Mouse (Mus musculus): Measurements from ENCODE around the gene Flt3. TPM values are rescaled to one million over a fixed set of nuclear protein-coding genes. Genes with fewer than 3 reads are reported as not detected.

Flt3 gene
- total RNA-seq (2021): 1 to 10 TPM; 3.7 to 4.4 TPM
- long read RNA-seq, experiment 1, partial matches to known transcripts: 1 of 3 reads
- long read RNA-seq, experiment 1, other reads (novel, unspliced or antisense): 1 of 3 reads
- long read RNA-seq, experiment 2, partial matches to known transcripts: 1 of 7 reads
- long read RNA-seq, experiment 2, other reads (novel, unspliced or antisense): 2 of 7 reads

DNA sequence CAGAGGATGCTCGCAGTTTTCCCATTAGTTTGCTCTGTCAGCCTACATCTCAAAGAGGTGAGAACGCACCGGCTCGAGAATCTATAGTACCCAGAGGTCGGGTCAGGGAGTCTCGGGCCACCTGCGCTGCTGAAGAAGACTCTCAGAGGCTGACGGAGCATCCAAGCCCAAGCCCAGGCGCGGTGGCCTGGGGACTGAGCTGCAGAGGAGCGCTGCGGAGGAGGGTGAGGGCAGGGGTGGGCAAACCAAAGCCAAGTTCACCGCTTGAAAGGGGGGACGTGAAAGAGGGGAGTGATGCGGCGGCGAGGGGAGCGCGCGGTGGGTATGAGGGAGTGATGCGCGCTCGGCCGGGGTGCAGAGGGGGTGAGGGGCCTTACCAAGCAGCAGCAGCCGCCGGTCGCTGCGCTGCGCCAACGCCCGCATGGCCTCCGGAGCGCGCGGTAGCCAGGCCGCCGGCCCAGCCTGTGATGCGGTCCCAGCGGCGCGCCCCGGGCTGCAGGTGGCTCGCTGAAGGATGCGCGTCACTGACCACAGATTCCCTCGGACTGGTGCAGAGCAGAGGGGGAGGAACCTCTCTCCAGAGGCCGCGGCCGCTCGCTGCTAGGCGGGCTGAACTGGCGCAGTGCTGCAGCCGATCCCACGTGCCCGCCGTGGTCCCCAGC, at the start of gene Flt3:
Gene Flt3 (minus strand): TSS at position 647 of the 662 bp plus-strand sequence.
- intact Hi-C loops (cut with DNase I): no loop called here
- DNase-seq (ENCODE audit: low spot score in 2 of 2): no peak

GRCm38 (mm10) chr5:147448933-147449332, 48.6 kb upstream of the Flt3 start:
- intact Hi-C loops (cut with DNase I): no loop called here
- peak in 1 of 2 experiments; percentile 12 for DNase-seq (ENCODE audit: low spot score in 2 of 2)

GRCm38 (mm10) chr5:147448526-147448925, 48.2 kb upstream of the Flt3 start:
- no peak for DNase-seq (ENCODE audit: low spot score in 2 of 2)
- intact Hi-C loops (cut with DNase I): no loop called here

- intact Hi-C loops (cut with DNase I): no loop called here
Measured at GRCm38 (mm10) chr5:147445252-147445651, 45.0 kb upstream of the Flt3 start.

DNA sequence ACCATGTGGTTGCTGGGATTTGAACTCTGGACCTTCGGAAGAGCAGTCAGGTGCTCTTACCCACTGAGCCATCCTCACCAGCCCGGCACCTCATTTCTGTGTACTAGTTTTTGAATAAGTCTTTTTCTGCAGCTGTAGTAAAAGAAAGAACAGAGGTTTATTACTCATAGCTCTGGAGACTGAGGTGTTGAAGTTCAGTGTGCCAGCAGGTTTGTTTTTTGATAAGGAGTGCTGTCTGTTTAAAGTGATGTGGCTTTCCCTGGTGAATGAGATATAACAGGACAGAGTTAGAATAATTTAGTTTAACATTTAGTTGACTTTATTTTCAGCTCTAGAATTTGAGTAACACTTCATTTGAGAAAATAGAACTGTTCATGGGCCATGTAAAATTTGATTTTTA, 44.5 kb upstream of the Flt3 start:
- intact Hi-C loops (cut with DNase I): no loop called here
- no peak for DNase-seq (ENCODE audit: low spot score in 2 of 2)

More at GRCm38 (mm10) chr5:147445252-147445651, 45.0 kb upstream of the Flt3 start:
- peak in 1 of 2 experiments; percentile 14 for DNase-seq (ENCODE audit: low spot score in 2 of 2)

DNA sequence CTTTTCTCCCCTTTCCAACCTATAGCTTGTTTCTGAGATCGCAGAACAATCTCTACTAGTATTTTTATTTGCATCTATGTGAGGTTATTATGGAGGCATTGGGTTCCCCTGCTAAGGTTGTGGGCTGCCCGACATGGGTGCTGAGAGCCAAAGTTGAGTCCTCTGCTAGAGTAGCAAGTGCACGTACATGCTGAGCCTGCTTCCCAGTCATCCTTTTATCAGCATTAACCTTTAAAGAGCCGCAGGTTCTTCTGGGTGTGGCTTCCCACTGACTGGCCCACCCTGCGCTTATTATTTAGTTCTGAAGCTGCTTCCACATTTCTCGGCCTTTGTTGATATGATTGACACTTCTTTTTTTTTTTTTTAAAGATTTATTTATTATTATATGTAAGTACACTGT, 44.0 kb upstream of the Flt3 start:
- intact Hi-C loops (cut with DNase I): no loop called here

GRCm38 (mm10) chr5:147442741-147443140, 42.5 kb upstream of the Flt3 start:
- DNase-seq (ENCODE audit: low spot score in 2 of 2): no peak
- intact Hi-C loops (cut with DNase I): no loop called here

More for the DNA sequence above, 44.0 kb upstream of the Flt3 start:
- DNase-seq (ENCODE audit: low spot score in 2 of 2): no peak

- intact Hi-C loops (cut with DNase I): no loop called here
- DNase-seq (ENCODE audit: low spot score in 2 of 2): no peak
Measured at GRCm38 (mm10) chr5:147441979-147442378, 41.7 kb upstream of the Flt3 start.

DNA sequence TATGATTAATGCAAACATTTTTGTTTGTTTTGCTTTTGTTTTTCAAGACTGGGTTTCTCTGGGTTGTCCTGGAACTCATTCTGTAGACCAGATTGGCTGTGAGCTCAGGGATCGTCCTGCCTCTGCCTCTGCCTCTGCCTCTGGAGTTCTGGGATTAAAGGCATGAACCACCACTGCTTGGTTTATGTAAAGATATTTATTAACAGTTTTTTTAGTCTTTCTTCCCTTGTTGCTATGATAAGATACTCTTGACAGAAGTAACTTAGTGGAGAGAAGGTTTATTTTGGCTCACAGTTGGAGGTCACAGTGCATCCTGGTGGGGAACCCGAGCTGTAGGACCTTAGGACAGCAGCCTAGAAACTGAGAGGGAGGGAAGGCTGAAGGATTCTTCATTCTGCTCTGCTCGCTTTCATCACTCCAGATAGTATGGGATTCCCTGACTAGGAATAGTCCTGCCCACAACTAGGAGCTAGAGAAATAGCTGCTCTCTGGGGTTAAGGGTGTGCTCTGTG, 40.8 kb upstream of the Flt3 start:
- DNase-seq (ENCODE audit: low spot score in 2 of 2): no peak
- intact Hi-C loops (cut with DNase I): no loop called here

GRCm38 (mm10) chr5:147436491-147436890, 36.2 kb upstream of the Flt3 start:
- no peak for DNase-seq (ENCODE audit: low spot score in 2 of 2)
- intact Hi-C loops (cut with DNase I): no loop called here

DNA sequence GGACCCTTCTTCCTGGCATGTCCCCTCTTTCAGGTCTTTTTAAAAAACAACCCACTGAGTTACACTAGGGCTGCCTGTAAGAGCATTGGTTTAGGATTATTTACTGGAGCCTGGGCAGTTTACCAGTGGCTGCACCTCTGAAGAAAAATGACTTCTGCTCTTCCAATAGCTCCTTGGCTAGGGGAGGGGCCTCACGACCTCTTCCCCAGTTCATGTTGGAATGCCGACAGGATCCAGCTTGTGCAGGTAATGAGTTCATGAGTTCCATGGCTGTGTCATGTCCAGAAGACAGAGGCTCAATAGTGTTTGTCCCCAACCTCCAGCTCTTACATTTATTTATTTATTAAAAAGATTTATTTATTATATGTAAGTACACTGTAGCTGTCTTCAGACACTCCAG, 35.5 kb upstream of the Flt3 start:
- intact Hi-C loops (cut with DNase I): no loop called here
- DNase-seq (ENCODE audit: low spot score in 2 of 2): no peak

DNA sequence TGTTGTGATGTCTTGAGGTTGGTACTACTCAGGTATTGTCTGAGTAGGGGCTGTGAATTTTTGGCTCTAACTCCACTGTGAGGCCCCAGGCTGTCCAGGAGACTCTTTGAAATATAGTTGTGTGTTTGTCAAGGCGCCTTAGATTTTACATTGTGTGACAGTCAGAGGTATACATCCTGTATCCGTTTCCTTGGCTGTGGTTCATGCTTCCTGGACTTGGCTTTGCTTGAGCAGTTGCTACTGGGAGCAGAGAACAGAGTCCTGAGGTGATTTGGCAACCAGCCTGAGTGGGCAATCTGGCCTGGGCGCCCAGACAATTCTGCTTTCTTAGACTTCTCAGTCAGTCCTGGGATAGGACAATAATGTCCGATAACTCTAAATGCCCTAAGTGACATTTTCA, 34.9 kb upstream of the Flt3 start:
- intact Hi-C loops (cut with DNase I): no loop called here
- DNase-seq (ENCODE audit: low spot score in 2 of 2): peak in 1 of 2 experiments; percentile 16

- intact Hi-C loops (cut with DNase I): loop anchor here (5.0 kb wide), 1 partner anchor 99 kb away; no protein-coding TSS in a partner anchor
- no peak for DNase-seq (ENCODE audit: low spot score in 2 of 2)
Measured at GRCm38 (mm10) chr5:147432927-147433326, 32.6 kb upstream of the Flt3 start.

DNA sequence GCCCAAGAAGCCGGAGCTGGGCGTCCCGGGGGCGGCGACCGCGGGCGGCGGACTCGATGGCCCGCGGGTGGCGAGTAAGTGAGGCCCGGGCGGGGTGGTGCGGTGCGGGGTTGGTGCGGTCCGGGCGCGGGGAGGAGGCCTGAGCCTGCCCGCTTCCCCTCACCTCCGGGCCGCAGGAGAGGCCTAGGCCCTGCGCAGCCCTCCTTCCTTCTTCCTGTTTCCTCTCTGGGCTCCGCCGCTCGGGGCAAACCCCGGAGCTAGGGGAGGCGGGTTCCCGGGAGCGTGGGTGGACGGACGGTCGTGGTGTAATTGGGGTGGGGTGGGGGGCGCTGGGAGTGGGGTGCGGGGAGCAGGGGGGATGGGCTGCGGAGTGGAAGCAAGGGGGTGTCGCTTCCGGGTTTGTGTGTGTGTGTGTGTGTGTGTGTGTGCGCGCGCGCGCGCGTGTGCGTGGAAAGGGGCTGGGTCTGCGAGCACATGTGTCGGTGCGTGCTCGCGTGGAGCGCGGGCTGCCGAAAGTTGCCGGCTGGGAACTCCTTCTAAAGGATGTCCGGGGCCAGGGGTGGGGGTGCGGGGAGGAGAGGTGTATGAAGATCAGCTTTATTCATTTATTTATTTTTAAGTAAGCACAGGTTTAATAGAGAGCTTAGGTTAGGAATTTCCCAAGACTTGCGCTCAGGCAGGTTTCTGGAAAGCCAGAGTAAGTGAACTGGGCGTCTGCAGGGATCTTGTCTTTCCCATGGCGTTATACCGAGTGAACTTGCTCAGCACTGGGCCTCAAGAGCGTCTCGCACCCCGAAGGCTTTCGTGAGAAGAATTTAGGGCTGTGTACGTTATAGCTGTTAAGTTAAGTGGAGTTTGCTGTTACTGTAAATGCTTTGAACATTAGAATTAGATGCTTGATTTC, 30.9 kb upstream of the Flt3 start:
- intact Hi-C loops (cut with DNase I): loop anchor here (5.0 kb wide), 1 partner anchor 101 kb away; no protein-coding TSS in a partner anchor
- DNase-seq (ENCODE audit: low spot score in 2 of 2): peak; percentile 80 to 81

- intact Hi-C loops (cut with DNase I): loop anchor here (5.0 kb wide), 1 partner anchor 102 kb away; no protein-coding TSS in a partner anchor
- DNase-seq (ENCODE audit: low spot score in 2 of 2): peak; percentile 39 to 49
Measured at GRCm38 (mm10) chr5:147430361-147430935, 30.2 kb upstream of the Flt3 start.

DNA sequence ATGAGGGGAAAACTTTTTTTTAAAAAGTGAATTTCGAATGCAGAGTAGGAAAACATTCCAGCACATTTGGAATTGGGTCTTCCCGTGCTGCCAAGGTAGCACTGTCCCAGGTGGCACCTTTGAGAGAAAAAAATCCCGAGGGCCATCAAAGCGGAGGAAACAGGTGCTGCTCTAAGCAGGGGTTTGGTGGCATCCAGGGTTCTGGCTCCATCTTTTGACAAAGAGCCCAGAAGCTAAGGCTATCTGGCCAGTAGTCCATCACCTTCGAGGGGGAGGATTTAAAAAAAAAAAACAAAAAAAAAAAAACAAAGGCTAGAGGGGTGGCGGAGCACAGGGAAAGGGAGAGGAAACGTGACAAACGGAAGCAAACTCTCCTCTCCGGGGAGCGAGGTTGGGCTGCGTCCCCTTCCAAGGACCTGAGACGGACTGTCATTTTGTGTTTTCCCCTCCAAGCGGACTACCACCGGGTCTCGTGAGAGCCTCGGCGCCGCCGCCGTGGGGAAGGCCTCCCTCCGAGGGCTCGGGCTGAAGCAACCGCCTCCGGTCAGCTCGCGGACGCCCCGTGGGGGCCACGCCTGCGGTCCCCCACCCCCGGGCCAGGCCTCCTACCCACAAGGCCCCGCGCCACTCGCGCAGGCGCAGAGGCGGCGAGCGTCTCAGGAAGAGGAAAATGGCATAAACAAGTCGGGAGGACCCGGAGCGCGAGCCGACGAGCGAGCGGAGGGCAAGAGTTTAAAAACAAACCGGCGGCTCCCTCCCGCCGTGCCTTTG, 29.4 kb upstream of the Flt3 start, which contains the start of gene Pan3:
Gene Pan3 (plus strand): TSS at position 627 of the 771 bp plus-strand sequence.
- peak; percentile 94 for DNase-seq (ENCODE audit: low spot score in 2 of 2)
- intact Hi-C loops (cut with DNase I): loop anchor here (5.0 to 10.0 kb wide), 2 partner anchors 103 to 415 kb away; no protein-coding TSS in a partner anchor

GRCm38 (mm10) chr5:147426048-147426805, 25.9 kb upstream of the Flt3 start:
- intact Hi-C loops (cut with DNase I): loop anchor here (10.0 kb wide), 1 partner anchor 419 kb away; no protein-coding TSS in a partner anchor
- no peak for DNase-seq (ENCODE audit: low spot score in 2 of 2)

DNA sequence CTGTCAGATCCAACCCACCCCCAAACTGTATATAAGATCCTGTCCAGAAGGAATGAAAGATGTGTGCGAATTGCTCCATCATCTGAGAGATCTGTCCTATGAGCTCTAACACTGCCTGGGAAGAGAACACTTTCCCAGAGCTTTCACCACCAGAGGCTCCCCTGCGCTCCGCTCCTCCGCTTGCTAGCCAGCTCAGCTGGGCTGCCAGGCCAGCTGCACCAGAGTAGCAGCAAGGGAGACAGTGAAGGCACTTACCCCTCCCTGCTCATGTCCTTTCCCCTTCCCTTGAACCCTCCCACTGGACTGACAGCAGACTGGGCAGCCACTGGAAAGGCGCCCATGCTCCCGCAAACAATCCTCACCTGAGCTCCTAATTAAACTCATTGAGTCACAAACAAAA, 23.3 kb upstream of the Flt3 start:
- DNase-seq (ENCODE audit: low spot score in 2 of 2): peak in 1 of 2 experiments; percentile 15
- intact Hi-C loops (cut with DNase I): loop anchor here (10.0 kb wide), 1 partner anchor 421 kb away; no protein-coding TSS in a partner anchor
